Mouse (Mus musculus): ENCODE measurements around the gene Wasl. TPM values are rescaled to one million over a fixed set of nuclear protein-coding genes. Genes with fewer than 3 reads are reported as not detected.

The Wasl gene
- polyA plus RNA-seq, 1 experiment from 2014 or later = 61.6 TPM

Other genes with a start within 250 kb of the Wasl start
- 0.30 and 0.38 TPM in 2 replicates for gene Iqub, start 149.9 kb downstream of the Wasl start, polyA plus RNA-seq (2016; fragmentation: Nextera tagmentation; extraction: Ambion mirVana)
- gene Ndufa5, start 137.0 kb downstream of the Wasl start, polyA plus RNA-seq (2016; fragmentation: Nextera tagmentation; extraction: Ambion mirVana) = 471 and 587 TPM in 2 replicates
- gene Asb15, start 136.9 kb downstream of the Wasl start, polyA plus RNA-seq (2016; fragmentation: Nextera tagmentation; extraction: Ambion mirVana) = not detected in 2 replicates
- gene Lmod2, start 67.2 kb downstream of the Wasl start, polyA plus RNA-seq (2016; fragmentation: Nextera tagmentation; extraction: Ambion mirVana) = 19.9 and 36.7 TPM in 2 replicates
- gene Hyal6, start 68.2 kb upstream of the Wasl start, polyA plus RNA-seq (2016; fragmentation: Nextera tagmentation; extraction: Ambion mirVana) = not detected in 2 replicates
- not detected in 2 replicates for gene Hyal4, start 83.3 kb upstream of the Wasl start, polyA plus RNA-seq (2016; fragmentation: Nextera tagmentation; extraction: Ambion mirVana)
- not detected in 2 replicates for gene Spam1, start 126.2 kb upstream of the Wasl start, polyA plus RNA-seq (2016; fragmentation: Nextera tagmentation; extraction: Ambion mirVana)
- gene Hyal5, start 193.0 kb upstream of the Wasl start, polyA plus RNA-seq (2016; fragmentation: Nextera tagmentation; extraction: Ambion mirVana) = not detected in 2 replicates

Measured in heart, embryonic 10.5 days (tissue).